Mouse (Mus musculus) urinary bladder, postnatal 4 days (tissue): ENCODE results near the gene 2310039H08Rik.
A peak's percentile ranks its signal among the peaks of the same experiment; 100 is the strongest.
"Not testable (repeated sequence)": the region's sequence is repeated elsewhere in the genome, so short reads cannot be mapped to it uniquely, and the experiment has no call there.

Experiments
- DNase-seq, 2 experiments: peaks; one replicate each; pipeline ENCODE4 v3.0.0; 2021 to 2022; ENCODE audit warnings: low spot score in 2 of 2

2310039H08Rik gene

DNA sequence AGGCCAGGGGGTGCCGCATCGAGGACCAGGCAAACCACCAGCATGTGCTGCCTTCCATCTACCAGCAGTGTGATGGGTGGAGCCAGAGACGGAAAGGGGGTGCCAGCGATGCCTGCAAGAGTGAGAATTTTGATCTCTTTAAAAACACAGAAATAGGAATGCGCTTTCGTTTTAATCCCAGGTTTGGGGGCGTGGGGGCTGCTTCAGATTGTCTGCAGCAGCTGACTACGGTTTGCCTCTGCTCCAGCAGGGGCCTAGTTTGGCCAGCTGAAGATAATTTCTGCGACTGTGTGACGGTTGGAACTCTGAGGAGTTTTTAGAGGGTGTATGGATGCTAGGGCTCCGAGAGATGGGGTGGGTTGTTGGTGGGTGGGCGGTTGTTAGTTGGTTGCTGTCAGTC lies 13.7 kb upstream of the 2310039H08Rik start:
- no peak for DNase-seq

DNA sequence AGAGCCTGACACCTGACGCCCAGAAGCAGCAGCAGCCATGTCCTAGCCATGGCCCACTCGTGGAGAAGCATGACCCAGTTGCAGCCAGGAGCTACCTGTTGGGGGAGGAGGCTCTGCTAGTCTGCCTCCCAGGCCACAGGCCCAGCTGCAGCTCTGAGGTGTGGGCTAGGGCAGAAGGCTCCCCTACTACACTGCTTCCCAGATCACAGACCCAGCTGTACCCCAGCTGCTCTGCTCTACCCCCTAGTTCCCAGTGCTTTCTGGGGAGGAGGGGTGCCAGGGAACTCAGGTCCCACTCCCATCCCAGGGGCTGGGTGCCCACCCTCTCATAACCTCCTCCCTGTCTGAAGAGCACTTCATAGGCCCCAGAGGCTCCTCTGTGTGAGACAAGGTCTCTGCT lies 8.9 kb upstream of the 2310039H08Rik start, which contains the start of gene Ptcra:
Gene Ptcra (minus strand): TSS at position 169 of the 400 bp plus-strand sequence.
- no peak for DNase-seq

DNA sequence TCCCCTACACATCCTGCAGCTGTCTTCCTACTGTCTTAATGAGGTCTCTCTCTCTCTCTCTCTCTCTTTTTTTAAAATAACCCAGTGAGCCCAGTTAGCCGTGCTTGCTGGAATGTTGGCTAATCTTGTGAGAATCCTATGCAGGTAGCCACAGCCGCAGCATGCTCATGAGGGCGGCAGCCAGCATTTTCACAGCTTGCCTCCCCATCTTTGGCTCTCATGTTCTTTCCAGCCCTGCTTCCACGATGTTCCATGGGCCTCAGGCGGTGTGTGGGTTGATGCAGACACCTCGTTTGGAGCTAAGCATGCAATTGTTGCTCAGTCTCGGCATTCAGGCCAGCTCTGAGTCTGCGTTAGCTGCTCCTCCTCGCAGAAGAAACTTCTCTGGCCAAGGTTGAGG lies 7.5 kb upstream of the 2310039H08Rik start:
- DNase-seq = not testable (repeated sequence)

- DNase-seq = no peak
Observed at GRCm38 (mm10) chr17:46767868-46768267, 4.6 kb upstream of the 2310039H08Rik start.

- no peak for DNase-seq
Observed at GRCm38 (mm10) chr17:46770546-46770945, 1.9 kb upstream of the 2310039H08Rik start.

- DNase-seq = no peak
Observed at GRCm38 (mm10) chr17:46771025-46771424, 1.4 kb upstream of the 2310039H08Rik start.

- DNase-seq = no peak
Observed at GRCm38 (mm10) chr17:46771616-46772015, 819 bp upstream of the 2310039H08Rik start.

- no peak for DNase-seq
Observed at GRCm38 (mm10) chr17:46772038-46772403, 414 bp upstream of the 2310039H08Rik start.

- DNase-seq = no peak
Observed at GRCm38 (mm10) chr17:46773278-46774130, 1.1 kb downstream of the 2310039H08Rik start.

DNA sequence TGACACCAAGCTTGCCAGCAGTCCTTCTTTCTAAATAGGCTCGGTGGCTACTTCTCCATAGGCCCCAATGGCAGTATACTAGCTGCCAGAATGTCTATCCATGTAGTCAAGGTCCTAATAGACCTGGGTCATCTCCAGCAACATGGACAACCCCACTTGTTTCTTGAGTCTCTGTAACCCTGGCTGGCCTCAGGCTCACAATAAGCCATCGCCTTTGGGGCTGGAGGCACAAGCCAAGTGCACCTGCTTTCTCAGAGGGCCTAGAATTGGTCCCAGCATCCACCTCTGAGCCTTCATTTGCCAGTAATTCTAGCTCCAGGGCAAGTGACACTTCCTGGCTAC lies 1.7 kb downstream of the 2310039H08Rik start:
- no peak for DNase-seq

DNA sequence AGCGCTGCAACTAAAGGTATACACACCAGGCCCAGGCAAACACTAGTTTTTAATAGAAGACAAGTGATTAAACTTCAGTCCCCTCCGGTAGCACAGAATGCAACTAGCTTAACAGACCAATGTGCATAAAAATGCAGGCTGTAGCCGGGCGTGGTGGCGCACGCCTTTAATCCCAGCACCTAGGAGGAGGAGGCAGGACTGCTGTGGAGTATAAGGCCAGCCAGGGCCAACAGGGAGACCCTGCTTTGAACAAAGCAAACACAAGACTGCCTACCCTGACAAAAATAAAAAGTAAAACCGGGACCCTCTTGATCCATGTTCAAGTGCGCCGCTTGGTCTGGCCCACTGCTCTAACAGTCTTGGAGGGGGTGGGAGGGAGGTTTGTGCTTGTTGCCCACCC lies 2.6 kb downstream of the 2310039H08Rik start:
- no peak for DNase-seq

DNA sequence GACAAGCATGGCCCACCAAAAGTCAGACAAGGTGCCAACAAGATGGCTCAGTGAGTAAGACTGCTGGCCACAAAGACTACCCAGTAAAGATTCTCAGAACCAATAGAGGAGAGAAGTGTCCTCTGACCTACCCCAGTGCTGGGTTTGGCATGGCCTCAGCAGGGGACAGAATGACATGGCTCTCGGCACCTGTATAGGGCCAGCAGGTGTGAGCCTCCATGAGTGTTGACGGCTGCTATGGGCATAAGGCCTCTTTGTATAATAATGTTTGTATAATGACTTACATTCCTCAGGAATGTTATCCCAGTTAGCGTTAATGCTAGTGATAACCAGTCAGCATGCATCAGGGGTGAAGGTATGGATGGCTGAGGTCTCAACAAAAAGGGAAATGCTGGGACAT lies 3.7 kb downstream of the 2310039H08Rik start:
- no peak for DNase-seq

- DNase-seq = no peak
Observed at GRCm38 (mm10) chr17:46781876-46782275, 9.4 kb downstream of the 2310039H08Rik start.

DNA sequence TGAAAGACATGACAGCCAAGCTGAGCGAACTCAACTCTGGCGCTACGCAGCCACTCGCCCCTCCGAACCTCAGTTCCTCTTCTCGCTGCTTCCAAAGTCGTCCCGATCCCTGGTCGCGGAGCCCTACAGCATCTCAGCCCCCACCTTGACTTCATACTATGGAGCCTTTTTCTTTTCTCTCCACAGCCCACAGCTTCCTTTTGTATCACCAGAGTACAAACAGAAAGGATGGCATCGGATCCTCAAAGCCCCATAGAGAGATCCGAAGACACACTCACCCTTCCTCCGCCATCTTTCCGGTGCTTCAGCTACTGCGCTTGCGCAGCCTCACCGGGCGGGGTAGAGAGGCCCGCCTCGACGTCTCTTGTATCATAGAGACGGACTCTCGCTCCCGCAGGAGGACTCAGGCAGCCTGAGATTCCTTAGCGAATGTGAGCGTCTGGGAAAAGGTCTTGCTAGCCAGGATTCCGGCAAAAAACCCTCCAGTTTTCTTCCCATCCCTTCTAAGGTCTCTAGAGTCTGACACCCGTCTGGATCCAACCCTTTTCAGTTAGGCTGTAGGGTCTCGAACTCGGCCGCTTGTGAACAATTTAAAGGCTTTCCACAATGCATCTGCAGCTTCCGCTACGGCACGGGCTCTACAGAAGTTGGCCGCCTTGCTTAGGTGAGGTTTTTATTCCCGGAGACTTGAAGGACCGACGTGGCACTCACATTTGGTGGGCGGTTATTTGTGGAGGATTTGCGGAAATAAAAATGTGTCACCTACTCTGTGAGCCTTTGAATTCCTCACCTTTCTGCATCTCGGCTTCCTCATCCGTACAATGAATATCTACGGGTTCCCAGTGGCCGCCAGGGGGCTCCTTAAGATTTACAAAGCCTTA lies 10.1 kb downstream of the 2310039H08Rik start, which contains the start of gene Rpl7l1:
Gene Rpl7l1 (minus strand): TSS at position 332 of the 881 bp plus-strand sequence.
- peak; percentile 89 to 93 for DNase-seq

DNA sequence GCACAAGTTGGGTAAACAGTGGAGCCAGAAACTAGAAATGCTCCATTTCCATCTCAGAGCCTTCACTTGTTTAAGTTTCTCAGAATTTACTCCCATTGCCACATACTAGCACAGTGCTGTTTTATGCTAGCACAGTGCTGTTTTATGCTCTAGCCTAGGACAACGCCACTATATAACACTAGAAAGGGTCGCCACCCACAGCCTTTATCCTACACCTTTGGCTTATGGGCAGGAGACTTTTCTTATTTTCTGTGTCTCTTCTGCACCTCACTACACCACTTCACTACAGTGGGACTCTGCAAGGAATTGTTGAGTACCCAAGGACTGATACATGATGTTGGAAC lies 10.8 kb downstream of the 2310039H08Rik start:
- DNase-seq = no peak

- DNase-seq = no peak
Observed at GRCm38 (mm10) chr17:46786952-46787351, 14.5 kb downstream of the 2310039H08Rik start.

GRCm38 (mm10) chr17:46787974-46788373 lies 15.5 kb downstream of the 2310039H08Rik start:
- DNase-seq = not testable (repeated sequence)

DNA sequence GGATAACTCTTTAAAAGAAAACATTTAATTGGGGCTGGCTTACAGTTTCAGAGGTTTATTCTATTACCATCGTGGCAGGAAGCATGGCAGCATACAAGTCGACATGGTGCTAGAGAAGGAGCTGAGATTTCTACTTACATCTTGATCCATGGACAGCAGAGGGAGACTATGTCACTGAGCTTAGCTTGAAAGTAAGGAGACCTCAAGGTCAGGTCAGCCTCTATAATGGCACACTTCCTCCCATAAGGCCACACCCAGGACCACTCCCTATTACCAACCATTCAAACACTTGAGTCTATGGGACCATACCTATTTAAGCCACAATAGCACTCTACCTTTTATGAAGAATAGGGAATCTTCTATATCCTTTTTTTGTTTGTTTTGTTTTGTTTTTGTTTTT lies 20.5 kb downstream of the 2310039H08Rik start:
- no peak for DNase-seq

DNA sequence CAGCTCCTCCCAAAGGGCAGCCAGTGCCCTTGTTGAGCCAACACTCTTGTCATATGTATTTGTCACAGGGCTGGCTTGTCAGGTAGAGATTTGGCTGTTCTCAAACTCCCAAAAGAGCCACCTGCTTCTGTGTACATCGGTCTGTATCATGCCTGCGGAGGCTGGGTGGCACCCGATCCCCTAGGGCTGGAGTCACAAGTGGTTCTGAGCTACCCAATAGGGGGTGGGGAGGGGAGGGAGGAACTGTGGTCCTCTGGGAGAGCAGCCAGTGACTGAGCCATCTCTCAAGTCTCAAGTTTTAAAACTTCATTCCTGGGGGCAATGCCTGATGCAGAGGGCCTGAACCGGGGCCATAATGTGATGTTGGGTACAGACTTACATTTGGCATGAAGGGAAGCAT lies 24.3 kb downstream of the 2310039H08Rik start:
- no peak for DNase-seq

GRCm38 (mm10) chr17:46797386-46797785 lies 25.0 kb downstream of the 2310039H08Rik start:
- DNase-seq = no peak

GRCm38 (mm10) chr17:46799680-46800079 lies 27.2 kb downstream of the 2310039H08Rik start:
- no peak for DNase-seq

- DNase-seq = no peak
Observed at GRCm38 (mm10) chr17:46801761-46802160, 29.3 kb downstream of the 2310039H08Rik start.

DNA sequence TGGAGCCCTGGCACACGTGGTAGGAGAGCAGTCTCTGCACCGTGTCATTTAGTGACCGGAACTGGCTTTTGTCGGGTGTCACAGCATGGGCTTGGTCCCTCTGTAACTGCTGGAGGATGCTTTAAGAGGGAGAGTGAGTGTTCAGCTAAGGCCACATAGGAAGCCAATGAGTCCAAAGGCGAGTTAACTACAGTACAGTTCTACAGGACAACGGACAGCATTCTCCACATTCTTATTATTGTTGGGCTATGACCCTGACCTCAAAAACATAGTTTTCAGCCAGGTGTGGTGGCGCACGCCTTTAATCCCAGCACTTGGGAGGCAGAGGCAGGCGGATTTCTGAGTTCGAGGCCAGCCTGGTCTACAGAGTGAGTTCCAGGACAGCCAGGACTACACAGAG lies 35.9 kb downstream of the 2310039H08Rik start:
- no peak for DNase-seq
